Mouse (Mus musculus) CD4-positive, CD25-positive, alpha-beta regulatory T cell, adult 4 months (primary cell): ENCODE data around the gene Ifi203. TPM values are rescaled to one million over a fixed set of nuclear protein-coding genes. Genes with fewer than 3 reads are reported as not detected.
"Not testable (repeated sequence)": the region's sequence is repeated elsewhere in the genome, so short reads cannot be mapped to it uniquely, and the experiment has no call there.

Experiments
- ATAC-seq: one replicate; pipeline ENCODE4 v1.8.0; 2017
- polyA plus RNA-seq, 2 experiments: library from polyadenylated mRNA; unstranded; fragments of 100-300 nt; shearing (Covaris generic); gene quantifications; one replicate each; pipeline ENCODE4 v1.2.1; 2017

Gene Ifi203
- polyA plus RNA-seq, 2 experiments from 2014 or later = 265 to 384 TPM

- not testable (repeated sequence) for ATAC-seq
These were observed 55.3 kb downstream of the Ifi203 start for GRCm38 (mm10) chr1:173887026-173887787.

GRCm38 (mm10) chr1:173880004-173880666 is 62.3 kb downstream of the Ifi203 start:
- ATAC-seq = peak; percentile 71

- ATAC-seq = peak; percentile 53
These were observed 63.1 kb downstream of the Ifi203 start for GRCm38 (mm10) chr1:173879225-173879987.

GRCm38 (mm10) chr1:173878264-173878663 is 64.2 kb downstream of the Ifi203 start:
- peak; percentile 33 for ATAC-seq

- not testable (repeated sequence) for ATAC-seq
These were observed 65.3 kb downstream of the Ifi203 start for GRCm38 (mm10) chr1:173877125-173877524.

Other genes with a start within 250 kb of the Ifi203 start
- gene Ifi207, start 200.9 kb downstream of the Ifi203 start, polyA plus RNA-seq = under 1 TPM; 0.09 to 0.16 TPM
- 1 to 10 TPM in 1 of 2 experiments, not detected in 1; 1.1 TPM for gene Ifi204, start 175.7 kb downstream of the Ifi203 start, polyA plus RNA-seq
- 1 to 10 TPM; 1.2 to 1.5 TPM for gene Ifi211, start 29.6 kb downstream of the Ifi203 start, polyA plus RNA-seq
- 100 to 1,000 TPM; 417 to 550 TPM for gene Mndal, start 181 bp downstream of the Ifi203 start, polyA plus RNA-seq
- not detected for gene Ifi202b, start 40.1 kb upstream of the Ifi203 start, polyA plus RNA-seq
- gene Ifi205, start 89.1 kb upstream of the Ifi203 start, polyA plus RNA-seq = under 1 TPM in 1 of 2 experiments, not detected in 1; 0.61 TPM
- not detected for gene Olfr433, start 98.0 kb upstream of the Ifi203 start, polyA plus RNA-seq
- gene Olfr432, start 106.5 kb upstream of the Ifi203 start, polyA plus RNA-seq = not detected
- gene Olfr430, start 123.9 kb upstream of the Ifi203 start, polyA plus RNA-seq = not detected
- gene Olfr429, start 141.7 kb upstream of the Ifi203 start, polyA plus RNA-seq = not detected
- not detected for gene Olfr427, start 154.2 kb upstream of the Ifi203 start, polyA plus RNA-seq
- not detected for gene Olfr231, start 178.5 kb upstream of the Ifi203 start, polyA plus RNA-seq
- gene Olfr424, start 188.8 kb upstream of the Ifi203 start, polyA plus RNA-seq = not detected
- not detected for gene Olfr420, start 213.0 kb upstream of the Ifi203 start, polyA plus RNA-seq
- under 1 TPM in 1 of 2 experiments, not detected in 1; 0.06 TPM for gene Spta1, start 230.1 kb upstream of the Ifi203 start, polyA plus RNA-seq